Mouse (Mus musculus) intestine, postnatal 0 days (tissue): ENCODE results near the gene Cpsf6. TPM values are rescaled to one million over a fixed set of nuclear protein-coding genes. Genes with fewer than 3 reads are reported as not detected.

Experiments used
- ATAC-seq: fragments of 200-750 bp; cut with Nextera tagmentation; 2 replicates; pipeline ENCODE4 v1.8.0; 2017; ENCODE audit warnings: mild to moderate bottlenecking, moderate TSS enrichment, moderate library complexity
- H3K27ac ChIP-seq: fragments of 300-500 bp; sonication (generic); 2 replicates; pipeline ENCODE4 v1.5.1; 2014; ENCODE audit warnings: mild to moderate bottlenecking, low read depth, low read length, moderate library complexity
- H3K27me3 ChIP-seq: fragments of 300-500 bp; sonication (generic); replicated peaks from 2 replicates; pipeline ENCODE4 v1.6.1; 2014; ENCODE audit warnings: low read length, mixed read lengths; ENCODE audit not compliant: control insufficient read depth, insufficient read depth
- H3K36me3 ChIP-seq: fragments of 300-500 bp; sonication (generic); 2 replicates; pipeline ENCODE4 v1.6.1; 2014; ENCODE audit warnings: mild to moderate bottlenecking, moderate library complexity; ENCODE audit not compliant: control insufficient read depth, insufficient read depth
- H3K4me1 ChIP-seq: fragments of 300-500 bp; sonication (generic); replicated peaks from 2 replicates; pipeline ENCODE4 v1.6.1; 2014; ENCODE audit warnings: antibody characterized with exemption, low read length, mixed read lengths; ENCODE audit not compliant: control insufficient read depth, insufficient read depth
- H3K4me2 ChIP-seq: fragments of 300-500 bp; sonication (generic); replicated peaks from 2 replicates; pipeline ENCODE4 v1.6.1; 2014; ENCODE audit warnings: low read depth, mild to moderate bottlenecking, moderate library complexity
- H3K4me3 ChIP-seq: fragments of 300-500 bp; sonication (generic); 2 replicates; pipeline ENCODE4 v1.5.1; 2014; ENCODE audit warnings: low read depth, low read length
- H3K9ac ChIP-seq: fragments of 300-500 bp; sonication (generic); 2 replicates; pipeline ENCODE4 v1.6.1; 2014; ENCODE audit warnings: mild to moderate bottlenecking, low read depth, low read length
- H3K9me3 ChIP-seq: fragments of 300-500 bp; sonication (generic); 2 replicates; pipeline ENCODE4 v1.6.1; 2016; ENCODE audit warnings: mixed run types; ENCODE audit not compliant: control insufficient read depth
- CTCF ChIP-seq: sonication (generic); IDR thresholded peaks from 2 replicates; pipeline ENCODE4 v1.5.1; 2016; ENCODE audit warnings: low read depth, mild to moderate bottlenecking, control low read depth, antibody characterized with exemption, moderate library complexity
- WGBS: fragments of 180-500 bp; shearing (Covaris S2); extraction: QIAGEN DNeasy Blood & Tissue Kit; methylation state at CpG from one replicate; pipeline ENCODE4 v1.1.7; 2014; 5-methylcytosine and 5-hydroxymethylcytosine counted together
- polyA plus RNA-seq: library from polyadenylated mRNA; unstranded; fragments of >200 nt; fragmentation: Nextera tagmentation; extraction: Ambion mirVana; gene quantifications from 2 replicates; pipeline ENCODE4 v1.2.1, GENCODE M21; 2015

The Cpsf6 gene
- polyA plus RNA-seq, 1 experiment from 2014 or later: 41.2 TPM

GRCm38 (mm10) chr10:117386261-117386660 is 6.4 kb upstream of the Cpsf6 start:
- no peaks in the 10 kb centered on the region for H3K9me3 ChIP-seq
- ATAC-seq: no peak
- no peak for TF ChIP-seq CTCF
- H3K27ac ChIP-seq: no peak overlapping the region
- H3K4me2 ChIP-seq: no peak overlapping the region
- H3K4me3 ChIP-seq: no peak overlapping the region
- H3K36me3 ChIP-seq: no peaks in the 10 kb centered on the region
- 76% methylated on average over 1 of the region's 1 CpGs for WGBS
- H3K4me1 ChIP-seq: no peaks in the 10 kb centered on the region
- H3K27me3 ChIP-seq: no peaks in the 10 kb centered on the region
- H3K9ac ChIP-seq: no peak overlapping the region

GRCm38 (mm10) chr10:117385431-117385830 is 5.6 kb upstream of the Cpsf6 start:
- H3K9ac ChIP-seq: no peak overlapping the region
- H3K9me3 ChIP-seq: no peaks in the 10 kb centered on the region
- H3K36me3 ChIP-seq: no peaks in the 10 kb centered on the region
- no peaks in the 10 kb centered on the region for H3K27me3 ChIP-seq
- no peak overlapping the region for H3K4me2 ChIP-seq
- no peak overlapping the region for H3K4me3 ChIP-seq
- no peak overlapping the region for H3K27ac ChIP-seq
- no peaks in the 10 kb centered on the region for H3K4me1 ChIP-seq
- no peak for ATAC-seq
- TF ChIP-seq CTCF: no peak
- WGBS: 78% methylated on average over 4 of the region's 4 CpGs

GRCm38 (mm10) chr10:117385086-117385430 is 5.2 kb upstream of the Cpsf6 start:
- no peak for ATAC-seq
- Histone ChIP-seq H3K27ac (no peak overlapping the region), H3K9ac (no peak overlapping the region), H3K9me3 (no peaks in the 10 kb centered on the region), H3K4me2 (no peak overlapping the region), H3K4me1 (no peaks in the 10 kb centered on the region), H3K36me3 (no peaks in the 10 kb centered on the region), H3K27me3 (no peaks in the 10 kb centered on the region), H3K4me3 (no peak overlapping the region)
- 81% methylated on average over 2 of the region's 2 CpGs for WGBS
- TF ChIP-seq CTCF: no peak

GRCm38 (mm10) chr10:117384386-117385085 is 4.7 kb upstream of the Cpsf6 start:
- WGBS: 84% methylated on average over 4 of the region's 4 CpGs

GRCm38 (mm10) chr10:117383941-117384340 is 4.1 kb upstream of the Cpsf6 start:
- Histone ChIP-seq H3K4me1 (no peaks in the 10 kb centered on the region), H3K36me3 (no peaks in the 10 kb centered on the region), H3K4me3 (no peak overlapping the region), H3K9ac (no peak overlapping the region), H3K9me3 (no peaks in the 10 kb centered on the region), H3K4me2 (no peak overlapping the region), H3K27ac (no peak overlapping the region), H3K27me3 (no peaks in the 10 kb centered on the region)
- no peak for TF ChIP-seq CTCF
- ATAC-seq: no peak
- 82% methylated on average over 6 of the region's 6 CpGs for WGBS

More at GRCm38 (mm10) chr10:117384386-117385085, 4.7 kb upstream of the Cpsf6 start:
- ATAC-seq: no peak
- no peaks in the 10 kb centered on the region for H3K27me3 ChIP-seq
- H3K9me3 ChIP-seq: no peaks in the 10 kb centered on the region
- no peak for TF ChIP-seq CTCF
- H3K4me1 ChIP-seq: no peaks in the 10 kb centered on the region
- no peak overlapping the region for H3K4me3 ChIP-seq
- H3K4me2 ChIP-seq: no peak overlapping the region
- no peaks in the 10 kb centered on the region for H3K36me3 ChIP-seq
- H3K27ac ChIP-seq: no peak overlapping the region
- no peak overlapping the region for H3K9ac ChIP-seq

GRCm38 (mm10) chr10:117382996-117383550 is 3.3 kb upstream of the Cpsf6 start:
- Histone ChIP-seq H3K9ac (no peak overlapping the region), H3K4me1 (no peaks in the 10 kb centered on the region), H3K9me3 (no peaks in the 10 kb centered on the region), H3K4me2 (no peak overlapping the region), H3K27me3 (no peaks in the 10 kb centered on the region), H3K27ac (no peak overlapping the region), H3K36me3 (no peaks in the 10 kb centered on the region), H3K4me3 (no peak overlapping the region)
- no peak for TF ChIP-seq CTCF
- ATAC-seq: no peak
- 85% methylated on average over 8 of the region's 8 CpGs for WGBS
